Mouse (Mus musculus) forebrain, embryonic 13.5 days (tissue): Measurements from ENCODE around the gene Tenm4. TPM values are rescaled to one million over a fixed set of nuclear protein-coding genes. Genes with fewer than 3 reads are reported as not detected.

Experiments
- microRNA counts: library from miRNA; unstranded; fragments of <30 nt; microRNA quantifications from one replicate; lab custom pipeline; 2016
- microRNA-seq: library from miRNA; unstranded; fragments of <30 nt; microRNA quantifications from one replicate; pipeline ENCODE4, GENCODE M21; 2016
- polyA plus RNA-seq: library from polyadenylated mRNA; unstranded; fragments of >200 nt; fragmentation: Nextera tagmentation; extraction: Ambion mirVana; gene quantifications from 2 replicates; pipeline ENCODE4 v1.2.1, GENCODE M21; 2015

The Tenm4 gene
- polyA plus RNA-seq, 1 experiment from 2014 or later = 73.6 TPM

MicroRNAs within 50 kb of the gene (microRNA counts, 519-probe panel; counts per million panel counts)
- 3,846 counts per million, percentile 75 among the panel's probes with 10 or more counts for microRNA mmu-miR-708 (lab: Ali Mortazavi, UCI)

Small RNA genes within 50 kb of the gene (microRNA-seq; reads per million reads assigned to microRNA genes)
- gene Mir6394 (not detected), gene Mir708 (7,158 reads per million, percentile 94 among the genes with 10 or more reads in this experiment)
